Mouse (Mus musculus) lung, embryonic 16.5 days (tissue): ENCODE results near the gene Exosc3. TPM values are rescaled to one million over a fixed set of nuclear protein-coding genes. Genes with fewer than 3 reads are reported as not detected.

Experiments
- ATAC-seq: fragments of 200-750 bp; cut with Nextera tagmentation; 2 replicates; pipeline ENCODE4 v1.8.0; 2017; ENCODE audit warnings: low read depth, mild to moderate bottlenecking, moderate library complexity
- H3K27ac ChIP-seq: fragments of 300-500 bp; sonication (generic); 2 replicates; pipeline ENCODE4 v1.5.1; 2014; ENCODE audit warnings: mild to moderate bottlenecking, control low read depth, low read length
- H3K27me3 ChIP-seq: fragments of 300-500 bp; sonication (generic); 2 replicates; pipeline ENCODE4 v1.6.1; 2014; ENCODE audit warnings: low read depth, low read length, mixed read lengths; ENCODE audit not compliant: control insufficient read depth, insufficient read depth
- H3K36me3 ChIP-seq: fragments of 300-500 bp; sonication (generic); 2 replicates; pipeline ENCODE4 v1.6.1; 2014; ENCODE audit warnings: low read length; ENCODE audit not compliant: control insufficient read depth, insufficient read depth
- H3K4me1 ChIP-seq: fragments of 300-500 bp; sonication (generic); replicated peaks from 2 replicates; pipeline ENCODE4 v1.6.1; 2014; ENCODE audit warnings: low read length, mixed read lengths; ENCODE audit not compliant: control insufficient read depth, insufficient read depth
- H3K4me2 ChIP-seq: fragments of 300-500 bp; sonication (generic); 2 replicates; pipeline ENCODE4 v1.6.1; 2014; ENCODE audit warnings: low read depth, low read length, control low read depth
- H3K4me3 ChIP-seq: fragments of 300-500 bp; sonication (generic); 2 replicates; pipeline ENCODE4 v1.5.1; 2014; ENCODE audit warnings: mild to moderate bottlenecking, low read length, control low read depth
- H3K9ac ChIP-seq: fragments of 300-500 bp; sonication (generic); 2 replicates; pipeline ENCODE4 v1.6.1; 2014; ENCODE audit warnings: low read length, control low read depth
- H3K9me3 ChIP-seq: fragments of 300-500 bp; sonication (generic); 2 replicates; pipeline ENCODE4 v1.6.1; 2016; ENCODE audit warnings: low read length; ENCODE audit not compliant: control insufficient read depth
- WGBS: fragments of 180-500 bp; shearing (Covaris S2); extraction: QIAGEN DNeasy Blood & Tissue Kit; methylation state at CpG from one replicate; pipeline ENCODE4 v1.1.7; 2014; 5-methylcytosine and 5-hydroxymethylcytosine counted together
- polyA plus RNA-seq: library from polyadenylated mRNA; unstranded; fragments of >200 nt; fragmentation: Nextera tagmentation; extraction: Ambion mirVana; gene quantifications from 2 replicates; pipeline ENCODE4 v1.2.1, GENCODE M21; 2015

Exosc3 gene
- polyA plus RNA-seq, 1 experiment from 2014 or later, result 77.4 TPM

GRCm38 (mm10) chr4:45341669-45342249 is 773 bp downstream of the Exosc3 start, which contains the start of gene Dcaf10:
TSS of gene Dcaf10 (plus strand) at chr4:45342101.
- Histone ChIP-seq H3K9ac (peak within 1 kb of the TSS; percentile 91), H3K27ac (peak within 1 kb of the TSS; percentile 98), H3K36me3 (no peaks in the 10 kb centered on the region), H3K9me3 (no peaks in the 10 kb centered on the region), H3K4me3 (peak within 1 kb of the TSS; percentile 80), H3K27me3 (no peaks in the 10 kb centered on the region), H3K4me1 (peaks cover 13% of the 10 kb centered on the region), H3K4me2 (peak within 1 kb of the TSS; percentile 81)
- peak; percentile 96 for ATAC-seq
- under 1% methylated on average over 28 of the region's 42 CpGs for WGBS

- H3K4me1 ChIP-seq, result peaks cover 13% of the 10 kb centered on the region
- 47% methylated on average over 9 of the region's 9 CpGs for WGBS
- ATAC-seq, result no peak
- H3K36me3 ChIP-seq, result no peaks in the 10 kb centered on the region
- H3K27ac ChIP-seq, result peak overlapping the region; percentile 98
- peak overlapping the region; percentile 91 for H3K9ac ChIP-seq
- no peaks in the 10 kb centered on the region for H3K9me3 ChIP-seq
- peak overlapping the region; percentile 81 for H3K4me2 ChIP-seq
- peak overlapping the region; percentile 80 for H3K4me3 ChIP-seq
- no peaks in the 10 kb centered on the region for H3K27me3 ChIP-seq
Measured at GRCm38 (mm10) chr4:45341226-45341625, 1.3 kb downstream of the Exosc3 start.

GRCm38 (mm10) chr4:45332466-45332865 is 10.1 kb downstream of the Exosc3 start:
- Histone ChIP-seq H3K27me3 (no peaks in the 10 kb centered on the region), H3K36me3 (no peaks in the 10 kb centered on the region), H3K4me1 (no peaks in the 10 kb centered on the region), H3K9me3 (no peaks in the 10 kb centered on the region), H3K27ac (no peak overlapping the region), H3K4me3 (no peak overlapping the region), H3K4me2 (no peak overlapping the region), H3K9ac (no peak overlapping the region)
- ATAC-seq, result no peak
- 45% methylated on average over 3 of the region's 3 CpGs for WGBS

- Histone ChIP-seq H3K4me2 (no peak overlapping the region), H3K36me3 (no peaks in the 10 kb centered on the region)
- WGBS, result 52% methylated on average over 7 of the region's 7 CpGs
Measured at GRCm38 (mm10) chr4:45331139-45331538, 11.4 kb downstream of the Exosc3 start.

GRCm38 (mm10) chr4:45320159-45320816 is 22.2 kb downstream of the Exosc3 start:
- peak overlapping the region; percentile 91 for H3K4me3 ChIP-seq
- peak overlapping the region; percentile 83 for H3K4me2 ChIP-seq
- H3K9me3 ChIP-seq, result no peaks in the 10 kb centered on the region
- peak overlapping the region; percentile 93 for H3K27ac ChIP-seq
- H3K27me3 ChIP-seq, result no peaks in the 10 kb centered on the region
- peaks cover 13% of the 10 kb centered on the region for H3K4me1 ChIP-seq
- H3K36me3 ChIP-seq, result peaks cover 13% of the 10 kb centered on the region
- peak; percentile 94 for ATAC-seq
- H3K9ac ChIP-seq, result peak overlapping the region; percentile 95
- under 1% methylated on average over 56 of the region's 56 CpGs for WGBS

More at GRCm38 (mm10) chr4:45331139-45331538, 11.4 kb downstream of the Exosc3 start:
- no peak overlapping the region for H3K4me3 ChIP-seq
- no peak overlapping the region for H3K9ac ChIP-seq
- H3K4me1 ChIP-seq, result no peaks in the 10 kb centered on the region
- no peaks in the 10 kb centered on the region for H3K9me3 ChIP-seq
- no peak overlapping the region for H3K27ac ChIP-seq
- ATAC-seq, result peak; percentile 60; the same call in 1 of the 2 replicates
- no peaks in the 10 kb centered on the region for H3K27me3 ChIP-seq

- Histone ChIP-seq H3K4me3 (no peak overlapping the region), H3K9ac (no peak overlapping the region), H3K36me3 (peaks cover 24% of the 10 kb centered on the region), H3K4me1 (no peaks in the 10 kb centered on the region), H3K27ac (no peak overlapping the region), H3K27me3 (no peaks in the 10 kb centered on the region), H3K4me2 (no peak overlapping the region), H3K9me3 (no peaks in the 10 kb centered on the region)
- no peak for ATAC-seq
- 100% methylated on average over 2 of the region's 2 CpGs for WGBS
Measured at GRCm38 (mm10) chr4:45311056-45311455, 31.5 kb downstream of the Exosc3 start.

GRCm38 (mm10) chr4:45308606-45309005 is 33.9 kb downstream of the Exosc3 start:
- Histone ChIP-seq H3K27ac (no peak overlapping the region), H3K4me2 (no peak overlapping the region), H3K27me3 (no peaks in the 10 kb centered on the region), H3K4me3 (no peak overlapping the region), H3K4me1 (no peaks in the 10 kb centered on the region), H3K9ac (no peak overlapping the region), H3K9me3 (no peaks in the 10 kb centered on the region), H3K36me3 (peaks cover 24% of the 10 kb centered on the region)
- WGBS, result 84% methylated on average over 6 of the region's 6 CpGs
- ATAC-seq, result no peak

- no peak overlapping the region for H3K27ac ChIP-seq
- H3K4me2 ChIP-seq, result no peak overlapping the region
- H3K9ac ChIP-seq, result no peak overlapping the region
- WGBS, result 41% methylated on average over 11 of the region's 11 CpGs
- H3K4me3 ChIP-seq, result no peak overlapping the region
- ATAC-seq, result no peak
- no peaks in the 10 kb centered on the region for H3K4me1 ChIP-seq
- H3K36me3 ChIP-seq, result peaks cover 24% of the 10 kb centered on the region
- no peaks in the 10 kb centered on the region for H3K27me3 ChIP-seq
- H3K9me3 ChIP-seq, result no peaks in the 10 kb centered on the region
Measured at GRCm38 (mm10) chr4:45308046-45308445, 34.5 kb downstream of the Exosc3 start.

GRCm38 (mm10) chr4:45305536-45305935 is 37.0 kb downstream of the Exosc3 start:
- no peak overlapping the region for H3K27ac ChIP-seq
- H3K4me1 ChIP-seq, result no peaks in the 10 kb centered on the region
- H3K27me3 ChIP-seq, result no peaks in the 10 kb centered on the region
- H3K4me3 ChIP-seq, result no peak overlapping the region
- H3K9ac ChIP-seq, result no peak overlapping the region
- no peak overlapping the region for H3K4me2 ChIP-seq
- 96% methylated on average over 14 of the region's 14 CpGs for WGBS
- no peak for ATAC-seq
- peaks cover 29% of the 10 kb centered on the region for H3K36me3 ChIP-seq
- no peaks in the 10 kb centered on the region for H3K9me3 ChIP-seq
